Mouse (Mus musculus) bone marrow, adult 2 months (tissue): ENCODE measurements around the gene Samd14.
"Not testable (repeated sequence)": the region's sequence is repeated elsewhere in the genome, so short reads cannot be mapped to it uniquely, and the experiment has no call there.

Experiments
- CTCF ChIP-seq: fragments of 200-500 bp; IDR thresholded peaks from 2 replicates; pipeline ENCODE4 v1.5.1; 2011; ENCODE audit warnings: low read length, control low read depth; ENCODE audit not compliant: control insufficient read depth, insufficient read depth
- POLR2A ChIP-seq: fragments of 200-500 bp; IDR thresholded peaks from 2 replicates; pipeline ENCODE4 v1.6.1; 2011; ENCODE audit warnings: low read depth, mild to moderate bottlenecking, control low read depth, low read length, borderline replicate concordance; ENCODE audit not compliant: control insufficient read depth

DNA sequence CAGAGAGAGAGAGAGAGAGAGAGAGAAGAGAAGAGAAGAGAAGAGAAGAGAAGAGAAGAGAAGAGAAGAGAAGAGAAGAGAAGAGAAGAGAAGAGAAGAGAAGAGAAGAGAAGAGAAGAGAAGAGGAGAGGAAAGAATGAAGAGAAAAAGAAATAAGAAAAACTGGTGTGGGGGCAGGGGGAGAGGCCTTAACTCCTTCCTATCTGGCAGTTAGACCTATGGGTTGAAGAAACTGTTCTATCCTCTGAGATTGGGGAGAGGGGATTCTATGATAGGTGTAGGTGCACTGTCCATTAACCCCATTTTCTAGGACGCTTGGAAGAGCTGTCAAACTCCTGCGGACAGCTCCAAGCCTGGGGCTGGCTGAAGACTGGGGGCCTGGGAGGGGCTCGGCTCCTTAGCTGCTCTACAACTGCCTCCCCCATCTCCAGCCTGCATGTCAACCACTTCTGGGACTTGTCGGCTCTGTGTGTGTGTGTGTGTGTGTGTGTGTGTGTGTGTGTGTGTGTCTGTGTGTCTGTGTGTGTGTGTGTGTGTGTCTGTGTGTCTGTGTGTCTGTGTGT is 1.2 kb downstream of the Samd14 start:
- not testable (repeated sequence) for TF ChIP-seq CTCF
- 0 out of 2 replicates have a peak, but pooled peaks have one; percentile 18 for TF ChIP-seq POLR2A
